Mouse (Mus musculus) G1E (cell line): ENCODE measurements around the gene Mtrf1.

Experiments used
- CTCF ChIP-seq: IDR thresholded peaks from 2 replicates; pipeline ENCODE4 v1.5.1; 2012; ENCODE audit warnings: low read depth, low read length, inconsistent platforms, mixed read lengths
- GATA1 ChIP-seq: IDR thresholded peaks from 2 replicates; pipeline ENCODE4 v1.6.1; 2012; ENCODE audit warnings: borderline replicate concordance, low read length, inconsistent platforms, mixed read lengths
- TAL1 ChIP-seq: conservative IDR thresholded peaks from 2 replicates; pipeline ENCODE4 v1.6.1; 2012; ENCODE audit warnings: low read depth, low read length, inconsistent platforms, mixed read lengths

GRCm38 (mm10) chr14:79467621-79468020, 70.0 kb downstream of the Mtrf1 start:
- peak; percentile 30; the same call in 1 of the 2 replicates for TF ChIP-seq CTCF
- no peak for TF ChIP-seq TAL1
- no peak for TF ChIP-seq GATA1
